Mouse (Mus musculus) embryonic facial prominence, embryonic 14.5 days (tissue): ENCODE data around the gene Dusp10. TPM values are rescaled to one million over a fixed set of nuclear protein-coding genes. Genes with fewer than 3 reads are reported as not detected.

ENCODE experiments used
- ATAC-seq: fragments of 200-750 bp; cut with Nextera tagmentation; 2 replicates; pipeline ENCODE4 v1.8.0; 2017; ENCODE audit warnings: low read depth, moderate number of reproducible peaks, moderate TSS enrichment
- DNase-seq: peaks from one replicate; pipeline ENCODE4 v3.0.0-alpha.2; 2015; ENCODE audit warnings: low spot score
- H3K27ac ChIP-seq: fragments of 300-500 bp; sonication (generic); replicated peaks from 2 replicates; pipeline ENCODE4 v1.5.1; 2014; ENCODE audit warnings: low read depth, mild to moderate bottlenecking, low read length, moderate library complexity
- H3K27me3 ChIP-seq: fragments of 300-500 bp; sonication (generic); replicated peaks from 2 replicates; pipeline ENCODE4 v1.6.1; 2014; ENCODE audit warnings: low read length; ENCODE audit not compliant: control insufficient read depth, insufficient read depth
- H3K36me3 ChIP-seq: fragments of 300-500 bp; sonication (generic); 2 replicates; pipeline ENCODE4 v1.6.1; 2014; ENCODE audit warnings: low read length, mixed read lengths; ENCODE audit not compliant: control insufficient read depth, insufficient read depth
- H3K4me1 ChIP-seq: fragments of 300-500 bp; sonication (generic); 2 replicates; pipeline ENCODE4 v1.6.1; 2014; ENCODE audit warnings: antibody characterized with exemption, low read length; ENCODE audit not compliant: control insufficient read depth, insufficient read depth
- H3K4me2 ChIP-seq: fragments of 300-500 bp; sonication (generic); 2 replicates; pipeline ENCODE4 v1.6.1; 2014; ENCODE audit warnings: low read depth, mild to moderate bottlenecking, low read length, moderate library complexity, mixed read lengths
- H3K4me3 ChIP-seq: fragments of 300-500 bp; sonication (generic); 2 replicates; pipeline ENCODE4 v1.5.1; 2014; ENCODE audit warnings: low read depth, mild to moderate bottlenecking, low read length
- H3K9ac ChIP-seq: fragments of 300-500 bp; sonication (generic); 2 replicates; pipeline ENCODE4 v1.6.1; 2014; ENCODE audit warnings: low read depth, mild to moderate bottlenecking, low read length, moderate library complexity, mixed read lengths
- H3K9me3 ChIP-seq: fragments of 300-500 bp; sonication (generic); 2 replicates; pipeline ENCODE4 v1.6.1; 2016; ENCODE audit warnings: low read length; ENCODE audit not compliant: control insufficient read depth
- WGBS: fragments of 180-500 bp; shearing (Covaris S2); extraction: QIAGEN DNeasy Blood & Tissue Kit; methylation state at CpG from one replicate; pipeline ENCODE4 v1.1.7; 2014; 5-methylcytosine and 5-hydroxymethylcytosine counted together
- polyA plus RNA-seq: library from polyadenylated mRNA; unstranded; fragments of >200 nt; fragmentation: Nextera tagmentation; extraction: Ambion mirVana; gene quantifications from 2 replicates; pipeline ENCODE4 v1.2.1, GENCODE M21; 2014

Dusp10 gene
- polyA plus RNA-seq, 1 experiment from 2014 or later: 17.7 TPM

DNA sequence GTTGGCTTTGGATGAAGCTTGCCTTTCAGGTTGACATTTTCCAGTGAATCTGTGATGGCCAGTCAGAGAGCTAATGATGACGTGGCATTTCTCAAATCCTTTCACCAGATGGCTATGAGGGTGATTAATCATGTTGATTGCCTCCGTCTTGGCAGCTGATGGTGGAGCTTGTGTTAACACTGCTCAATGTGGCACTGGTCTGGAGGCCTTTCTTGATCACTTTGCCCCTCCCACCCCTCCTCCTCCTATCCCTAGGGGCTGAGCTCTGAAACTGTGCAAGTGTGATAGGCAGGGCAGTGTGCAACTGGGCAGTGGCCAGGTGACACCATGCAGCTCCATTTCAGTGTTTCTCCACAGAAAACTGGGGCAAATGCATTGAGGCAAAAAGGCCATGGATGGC, 8.8 kb upstream of the Dusp10 start:
- WGBS: 61% methylated on average over 2 of the region's 2 CpGs
- H3K36me3 ChIP-seq: no peaks in the 10 kb centered on the region

GRCm38 (mm10) chr1:184005315-184006058, 7.6 kb upstream of the Dusp10 start:
- Histone ChIP-seq H3K9ac (no peak overlapping the region), H3K9me3 (no peaks in the 10 kb centered on the region), H3K4me2 (no peak overlapping the region), H3K4me3 (no peak overlapping the region), H3K27ac (no peak overlapping the region), H3K4me1 (peaks cover 9% of the 10 kb centered on the region; the same call in 1 of the 2 replicates), H3K36me3 (no peaks in the 10 kb centered on the region), H3K27me3 (no peaks in the 10 kb centered on the region)
- ATAC-seq (no peak), DNase-seq (no peak)
- WGBS: 62% methylated on average over 6 of the region's 6 CpGs

More for the DNA sequence above, 8.8 kb upstream of the Dusp10 start:
- Histone ChIP-seq H3K4me1 (peaks cover 9% of the 10 kb centered on the region; the same call in 1 of the 2 replicates), H3K4me2 (no peak overlapping the region), H3K4me3 (no peak overlapping the region), H3K9ac (no peak overlapping the region), H3K27ac (no peak overlapping the region), H3K27me3 (no peaks in the 10 kb centered on the region), H3K9me3 (no peaks in the 10 kb centered on the region)
- DNase-seq (no peak), ATAC-seq (no peak)

GRCm38 (mm10) chr1:184006086-184006485, 7.0 kb upstream of the Dusp10 start:
- no peak for ATAC-seq
- no peaks in the 10 kb centered on the region for H3K27me3 ChIP-seq
- no peak overlapping the region for H3K4me2 ChIP-seq
- H3K9me3 ChIP-seq: no peaks in the 10 kb centered on the region
- no peaks in the 10 kb centered on the region for H3K36me3 ChIP-seq
- no peak overlapping the region for H3K9ac ChIP-seq
- no peak overlapping the region for H3K4me3 ChIP-seq
- no peak for DNase-seq
- H3K4me1 ChIP-seq: peaks cover 9% of the 10 kb centered on the region; the same call in 1 of the 2 replicates
- H3K27ac ChIP-seq: no peak overlapping the region

- H3K27me3 ChIP-seq: no peaks in the 10 kb centered on the region
- H3K36me3 ChIP-seq: no peaks in the 10 kb centered on the region
- no peak for ATAC-seq
- no peak overlapping the region for H3K27ac ChIP-seq
- H3K4me3 ChIP-seq: no peak overlapping the region
- H3K4me2 ChIP-seq: no peak overlapping the region
- WGBS: 92% methylated on average over 6 of the region's 6 CpGs
- DNase-seq: no peak
- H3K9ac ChIP-seq: no peak overlapping the region
- H3K9me3 ChIP-seq: no peaks in the 10 kb centered on the region
- H3K4me1 ChIP-seq: 0 out of 2 replicates have a peak, but pooled peaks cover 3% of the 10 kb centered on the region
Measured at GRCm38 (mm10) chr1:184011311-184011710, 1.8 kb upstream of the Dusp10 start.

DNA sequence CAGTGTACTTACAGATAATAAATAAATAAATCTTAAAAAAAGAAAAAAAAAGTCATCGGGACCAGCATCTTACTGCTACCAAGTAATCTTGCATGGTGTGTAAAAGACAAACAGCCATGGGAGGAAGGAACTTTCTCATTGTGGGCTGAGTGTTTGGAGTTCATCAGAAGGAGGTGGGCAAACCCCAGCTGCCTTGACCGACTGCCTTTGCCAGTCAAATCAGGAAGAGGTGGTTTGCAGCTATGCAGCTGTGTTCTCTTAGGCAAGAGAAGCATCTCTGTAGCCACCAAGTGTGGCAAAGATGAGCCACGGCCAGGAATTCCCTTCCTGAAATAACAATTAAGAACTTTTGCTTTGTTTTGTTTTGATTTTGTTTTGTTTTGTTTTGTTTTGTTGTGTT, 989 bp downstream of the Dusp10 start:
- Histone ChIP-seq H3K9ac (no peak overlapping the region), H3K4me2 (no peak overlapping the region), H3K4me3 (no peak overlapping the region), H3K27ac (no peak overlapping the region), H3K27me3 (no peaks in the 10 kb centered on the region), H3K9me3 (no peaks in the 10 kb centered on the region), H3K4me1 (no peaks in the 10 kb centered on the region), H3K36me3 (no peaks in the 10 kb centered on the region)
- ATAC-seq: no peak
- no peak for DNase-seq
- WGBS: 77% methylated on average over 3 of the region's 3 CpGs

DNA sequence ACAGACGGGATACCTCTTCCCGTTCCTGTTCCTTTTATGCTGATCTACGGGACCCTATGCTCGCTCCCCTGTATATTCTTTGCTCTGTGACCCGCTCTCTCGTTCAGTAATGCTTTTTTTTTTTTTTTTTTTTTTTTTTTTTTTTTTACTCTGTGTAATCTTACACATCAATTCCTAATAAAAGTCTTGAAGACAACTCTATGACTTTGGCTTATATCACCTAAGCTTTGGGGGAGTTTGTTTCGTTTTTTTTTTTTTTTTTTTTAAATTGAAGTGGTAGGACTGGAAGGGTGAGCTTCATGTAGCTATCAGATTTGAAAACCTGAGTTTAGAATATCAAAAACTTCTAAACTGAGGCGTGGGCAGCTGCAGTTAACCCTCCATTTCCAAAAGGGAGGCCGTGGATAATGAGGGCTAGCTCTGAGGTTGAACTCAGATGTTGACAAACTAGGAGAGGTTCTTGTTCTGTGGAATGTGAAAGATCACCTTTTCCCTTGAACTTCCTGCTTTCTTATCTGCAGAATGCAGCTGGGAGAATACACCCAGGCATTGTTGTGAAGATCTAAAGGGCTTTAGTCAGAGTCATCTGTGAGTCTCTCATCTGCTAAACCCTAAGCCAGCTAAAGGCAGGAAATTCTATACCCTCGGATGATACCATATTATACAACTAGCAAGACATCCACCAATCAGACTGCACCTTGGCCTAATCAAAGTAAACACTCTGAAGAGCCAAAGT, 3.1 kb downstream of the Dusp10 start:
- no peaks in the 10 kb centered on the region for H3K9me3 ChIP-seq
- no peaks in the 10 kb centered on the region for H3K36me3 ChIP-seq
- H3K27ac ChIP-seq: no peak overlapping the region
- H3K27me3 ChIP-seq: no peaks in the 10 kb centered on the region
- H3K4me1 ChIP-seq: no peaks in the 10 kb centered on the region
- H3K4me3 ChIP-seq: no peak overlapping the region
- ATAC-seq: no peak
- H3K4me2 ChIP-seq: no peak overlapping the region
- DNase-seq: no peak
- WGBS: 59% methylated on average over 10 of the region's 10 CpGs
- no peak overlapping the region for H3K9ac ChIP-seq

GRCm38 (mm10) chr1:184017606-184018005, 4.5 kb downstream of the Dusp10 start:
- Histone ChIP-seq H3K4me1 (no peaks in the 10 kb centered on the region), H3K4me2 (no peak overlapping the region), H3K27me3 (no peaks in the 10 kb centered on the region), H3K4me3 (no peak overlapping the region), H3K9me3 (no peaks in the 10 kb centered on the region), H3K36me3 (no peaks in the 10 kb centered on the region), H3K9ac (no peak overlapping the region), H3K27ac (no peak overlapping the region)
- WGBS: 85% methylated on average over 2 of the region's 2 CpGs
- ATAC-seq (no peak), DNase-seq (no peak)

GRCm38 (mm10) chr1:184019042-184019721, 6.1 kb downstream of the Dusp10 start:
- Histone ChIP-seq H3K27me3 (no peaks in the 10 kb centered on the region), H3K4me2 (no peak overlapping the region), H3K27ac (no peak overlapping the region), H3K9ac (no peak overlapping the region), H3K4me3 (no peak overlapping the region), H3K36me3 (no peaks in the 10 kb centered on the region), H3K4me1 (no peaks in the 10 kb centered on the region), H3K9me3 (no peaks in the 10 kb centered on the region)
- ATAC-seq (no peak), DNase-seq (no peak)
- 44% methylated on average over 6 of the region's 6 CpGs for WGBS
